Mouse (Mus musculus) midbrain, embryonic 11.5 days (tissue): ENCODE results near the gene Lrrc74a. TPM values are rescaled to one million over a fixed set of nuclear protein-coding genes. Genes with fewer than 3 reads are reported as not detected.
A peak's percentile ranks its signal among the peaks of the same experiment; 100 is the strongest.

ENCODE experiments used
- ATAC-seq: fragments of 200-750 bp; cut with Nextera tagmentation; 2 replicates; pipeline ENCODE4 v1.8.0; 2017; ENCODE audit warnings: moderate TSS enrichment, moderate library complexity; ENCODE audit not compliant: low FRiP score
- DNase-seq: peaks from one replicate; pipeline ENCODE4 v3.0.0; 2015; ENCODE audit warnings: low spot score; ENCODE audit errors: missing footprints
- H3K27ac ChIP-seq: fragments of 300-500 bp; sonication (generic); 2 replicates; pipeline ENCODE4 v1.5.1; 2014; ENCODE audit warnings: low read depth, low read length
- H3K27me3 ChIP-seq: fragments of 300-500 bp; sonication (generic); 2 replicates; pipeline ENCODE4 v1.6.1; 2014; ENCODE audit warnings: mild to moderate bottlenecking, low read length, moderate library complexity, mixed read lengths; ENCODE audit not compliant: control insufficient read depth, insufficient read depth
- H3K36me3 ChIP-seq: fragments of 300-500 bp; sonication (generic); 2 replicates; pipeline ENCODE4 v1.6.1; 2014; ENCODE audit warnings: mild to moderate bottlenecking, low read length, moderate library complexity, mixed read lengths; ENCODE audit not compliant: control insufficient read depth, insufficient read depth
- H3K4me1 ChIP-seq: fragments of 300-500 bp; sonication (generic); 2 replicates; pipeline ENCODE4 v1.6.1; 2014; ENCODE audit warnings: low read length; ENCODE audit not compliant: control insufficient read depth, insufficient read depth
- H3K4me2 ChIP-seq: fragments of 300-500 bp; sonication (generic); 2 replicates; pipeline ENCODE4 v1.6.1; 2014; ENCODE audit warnings: mild to moderate bottlenecking, moderate library complexity
- H3K4me3 ChIP-seq: fragments of 300-500 bp; sonication (generic); 2 replicates; pipeline ENCODE4 v1.5.1; 2014; ENCODE audit warnings: low read depth, low read length
- H3K9ac ChIP-seq: fragments of 300-500 bp; sonication (generic); 2 replicates; pipeline ENCODE4 v1.6.1; 2014; ENCODE audit warnings: low read length
- H3K9me3 ChIP-seq: fragments of 300-500 bp; sonication (generic); 2 replicates; pipeline ENCODE4 v1.6.1; 2016; ENCODE audit warnings: low read length; ENCODE audit not compliant: control insufficient read depth
- WGBS: fragments of 180-500 bp; shearing (Covaris S2); extraction: QIAGEN DNeasy Blood & Tissue Kit; methylation state at CpG from one replicate; pipeline ENCODE4 v1.1.7; 2014; 5-methylcytosine and 5-hydroxymethylcytosine counted together
- polyA plus RNA-seq: library from polyadenylated mRNA; unstranded; fragments of >200 nt; fragmentation: Nextera tagmentation; extraction: Ambion mirVana; gene quantifications from 2 replicates; pipeline ENCODE4 v1.2.1, GENCODE M21; 2014

Gene Lrrc74a
- polyA plus RNA-seq, 1 experiment from 2014 or later = not detected

- Histone ChIP-seq H3K27me3 (no peaks in the 10 kb centered on the region), H3K4me3 (no peak overlapping the region), H3K27ac (no peak overlapping the region), H3K4me1 (peaks cover 14% of the 10 kb centered on the region), H3K36me3 (no peaks in the 10 kb centered on the region), H3K4me2 (no peak overlapping the region), H3K9ac (no peak overlapping the region), H3K9me3 (no peaks in the 10 kb centered on the region)
- WGBS = 81% methylated on average over 7 of the region's 7 CpGs
- DNase-seq (peak; percentile 49), ATAC-seq (no peak)
Measured at GRCm38 (mm10) chr12:86775561-86776280, 41.6 kb downstream of the Lrrc74a start.

- H3K9ac ChIP-seq = no peak overlapping the region
- 87% methylated on average over 7 of the region's 7 CpGs for WGBS
- no peak overlapping the region for H3K4me2 ChIP-seq
- DNase-seq = peak; percentile 19
- no peak overlapping the region for H3K27ac ChIP-seq
- no peaks in the 10 kb centered on the region for H3K9me3 ChIP-seq
- no peaks in the 10 kb centered on the region for H3K36me3 ChIP-seq
- no peak for ATAC-seq
- no peaks in the 10 kb centered on the region for H3K27me3 ChIP-seq
- peaks cover 8% of the 10 kb centered on the region for H3K4me1 ChIP-seq
- no peak overlapping the region for H3K4me3 ChIP-seq
Measured at GRCm38 (mm10) chr12:86776341-86776860, 42.2 kb downstream of the Lrrc74a start.

- ATAC-seq (no peak), DNase-seq (no peak)
- 92% methylated on average over 4 of the region's 4 CpGs for WGBS
- H3K27me3 ChIP-seq = no peaks in the 10 kb centered on the region
- H3K9ac ChIP-seq = no peak overlapping the region
- no peaks in the 10 kb centered on the region for H3K36me3 ChIP-seq
- no peaks in the 10 kb centered on the region for H3K4me1 ChIP-seq
- no peak overlapping the region for H3K4me2 ChIP-seq
- H3K27ac ChIP-seq = no peak overlapping the region
- H3K4me3 ChIP-seq = no peak overlapping the region
- H3K9me3 ChIP-seq = no peaks in the 10 kb centered on the region
Measured at GRCm38 (mm10) chr12:86778531-86778930, 44.4 kb downstream of the Lrrc74a start.

- Histone ChIP-seq H3K4me2 (no peak overlapping the region), H3K9me3 (no peaks in the 10 kb centered on the region), H3K4me3 (no peak overlapping the region), H3K27me3 (no peaks in the 10 kb centered on the region), H3K9ac (no peak overlapping the region), H3K4me1 (no peaks in the 10 kb centered on the region), H3K36me3 (no peaks in the 10 kb centered on the region), H3K27ac (no peak overlapping the region)
- 53% methylated on average over 11 of the region's 11 CpGs for WGBS
- peak; percentile 88 for DNase-seq
- 0 out of 2 replicates have a peak, but pooled peaks have one; percentile 9 for ATAC-seq
Measured at GRCm38 (mm10) chr12:86779206-86779989, 45.2 kb downstream of the Lrrc74a start.

- 58% methylated on average over 6 of the region's 6 CpGs for WGBS
- H3K9me3 ChIP-seq = no peaks in the 10 kb centered on the region
- H3K36me3 ChIP-seq = no peaks in the 10 kb centered on the region
- ATAC-seq (no peak), DNase-seq (no peak)
- no peak overlapping the region for H3K9ac ChIP-seq
- H3K4me3 ChIP-seq = no peak overlapping the region
- no peak overlapping the region for H3K27ac ChIP-seq
- no peaks in the 10 kb centered on the region for H3K27me3 ChIP-seq
- H3K4me2 ChIP-seq = no peak overlapping the region
- H3K4me1 ChIP-seq = peaks cover 7% of the 10 kb centered on the region
Measured at GRCm38 (mm10) chr12:86781654-86782202, 47.6 kb downstream of the Lrrc74a start.

GRCm38 (mm10) chr12:86786149-86787019 is 52.2 kb downstream of the Lrrc74a start:
- Histone ChIP-seq H3K9ac (no peak overlapping the region), H3K4me1 (peaks cover 26% of the 10 kb centered on the region), H3K27ac (peak overlapping the region; percentile 77), H3K36me3 (no peaks in the 10 kb centered on the region), H3K4me3 (no peak overlapping the region), H3K27me3 (no peaks in the 10 kb centered on the region), H3K4me2 (no peak overlapping the region), H3K9me3 (no peaks in the 10 kb centered on the region)
- WGBS = 29% methylated on average over 12 of the region's 12 CpGs
- peak; percentile 78 for ATAC-seq
- DNase-seq = peak; percentile 90

GRCm38 (mm10) chr12:86787020-86787553 is 52.9 kb downstream of the Lrrc74a start:
- H3K27me3 ChIP-seq = no peaks in the 10 kb centered on the region
- 20% methylated on average over 4 of the region's 4 CpGs for WGBS
- no peak overlapping the region for H3K4me2 ChIP-seq
- no peaks in the 10 kb centered on the region for H3K9me3 ChIP-seq
- no peak overlapping the region for H3K4me3 ChIP-seq
- no peaks in the 10 kb centered on the region for H3K36me3 ChIP-seq
- H3K4me1 ChIP-seq = peaks cover 26% of the 10 kb centered on the region
- peak; percentile 90 for ATAC-seq
- H3K9ac ChIP-seq = no peak overlapping the region
- DNase-seq = peak; percentile 96
- peak overlapping the region; percentile 77 for H3K27ac ChIP-seq

GRCm38 (mm10) chr12:86790100-86790848 is 56.1 kb downstream of the Lrrc74a start:
- Histone ChIP-seq H3K4me1 (peaks cover 26% of the 10 kb centered on the region), H3K27ac (no peak overlapping the region), H3K9ac (no peak overlapping the region), H3K36me3 (no peaks in the 10 kb centered on the region), H3K4me3 (no peak overlapping the region), H3K9me3 (no peaks in the 10 kb centered on the region), H3K27me3 (no peaks in the 10 kb centered on the region), H3K4me2 (no peak overlapping the region)
- ATAC-seq (0 out of 2 replicates have a peak, but pooled peaks have one; percentile 37), DNase-seq (peak; percentile 92)
- WGBS = 39% methylated on average over 6 of the region's 6 CpGs
